Mouse (Mus musculus) spleen, postnatal 14 days (tissue): Measurements from ENCODE around the gene Galnt7.
A peak's percentile ranks its signal among the peaks of the same experiment; 100 is the strongest.

Experiments
- DNase-seq, 2 experiments: peaks; one replicate each; pipeline ENCODE4 v3.0.0; 2021 to 2022; ENCODE audit warnings: low spot score in 2 of 2

Gene Galnt7

DNA sequence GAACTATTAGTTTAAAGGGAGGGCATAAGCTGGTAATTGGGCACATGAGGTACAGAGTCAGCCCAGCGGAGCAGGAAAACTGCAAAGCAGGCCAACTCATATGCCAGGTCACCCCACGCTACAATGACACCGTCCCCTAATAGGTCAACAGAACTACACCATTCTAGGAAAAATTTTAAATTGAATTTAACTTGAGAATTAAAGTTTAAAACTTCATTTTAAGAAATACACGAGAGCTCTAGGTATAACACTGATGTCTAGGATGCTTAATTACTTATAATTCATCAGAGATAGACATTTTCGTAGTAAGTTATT lies 67.7 kb downstream of the Galnt7 start:
- no peak for DNase-seq

DNA sequence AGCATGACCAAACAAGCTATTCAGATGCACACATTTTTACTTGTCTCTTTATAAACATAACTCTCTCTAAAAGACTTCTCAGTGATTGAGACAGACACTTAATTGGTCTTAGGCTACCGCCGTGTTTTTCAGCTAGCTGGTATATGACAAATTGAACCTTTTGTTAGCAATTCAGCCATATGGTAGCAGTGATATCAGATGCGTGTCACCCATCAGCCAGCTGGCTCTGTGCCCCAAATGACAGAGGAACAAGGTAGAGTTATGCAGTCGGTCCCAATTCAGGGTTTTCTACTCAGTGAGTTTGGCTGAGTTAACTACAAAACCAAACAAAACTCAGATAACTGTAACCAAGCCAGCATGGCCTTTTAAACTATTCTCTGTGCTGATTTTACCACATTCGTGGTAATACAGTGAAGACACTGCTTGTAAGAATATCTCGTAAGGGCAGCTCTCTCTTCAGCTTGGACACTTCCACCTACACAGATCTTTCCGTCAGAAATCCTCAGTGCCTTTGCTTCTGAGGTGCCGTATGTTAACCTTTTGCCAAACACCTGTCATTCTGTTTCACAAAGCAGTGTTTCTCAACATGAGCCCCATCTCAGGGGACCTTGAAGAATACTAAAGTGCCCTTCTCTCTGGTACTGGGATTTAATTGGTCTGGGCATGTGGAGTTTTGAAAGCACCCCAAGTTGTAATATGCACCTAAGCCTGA lies 68.3 kb downstream of the Galnt7 start:
- DNase-seq = no peak

- peak; percentile 17 to 23 for DNase-seq
These were observed 73.0 kb downstream of the Galnt7 start for GRCm38 (mm10) chr8:57579845-57580244.

- no peak for DNase-seq
These were observed 75.5 kb downstream of the Galnt7 start for GRCm38 (mm10) chr8:57577301-57577700.

DNA sequence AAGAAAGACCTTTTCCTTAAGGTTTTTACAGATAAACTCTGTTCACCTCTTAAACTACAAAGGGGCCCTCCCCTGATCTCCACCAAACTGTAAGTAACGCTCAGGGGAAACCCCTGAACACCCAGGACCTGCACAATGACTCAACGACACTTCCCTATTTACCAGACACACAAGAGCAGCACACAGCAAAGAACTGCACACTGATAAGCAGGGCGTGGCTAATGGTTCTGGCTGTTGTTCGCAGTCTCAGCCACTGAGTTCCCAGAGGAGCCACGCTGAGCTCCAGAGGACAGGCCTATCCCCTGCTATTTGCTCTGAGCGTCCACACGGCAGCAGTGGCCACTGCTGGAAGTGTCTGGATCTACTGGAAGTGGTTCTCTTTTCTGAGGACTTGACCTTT lies 76.6 kb downstream of the Galnt7 start:
- peak; percentile 16 to 37 for DNase-seq

DNA sequence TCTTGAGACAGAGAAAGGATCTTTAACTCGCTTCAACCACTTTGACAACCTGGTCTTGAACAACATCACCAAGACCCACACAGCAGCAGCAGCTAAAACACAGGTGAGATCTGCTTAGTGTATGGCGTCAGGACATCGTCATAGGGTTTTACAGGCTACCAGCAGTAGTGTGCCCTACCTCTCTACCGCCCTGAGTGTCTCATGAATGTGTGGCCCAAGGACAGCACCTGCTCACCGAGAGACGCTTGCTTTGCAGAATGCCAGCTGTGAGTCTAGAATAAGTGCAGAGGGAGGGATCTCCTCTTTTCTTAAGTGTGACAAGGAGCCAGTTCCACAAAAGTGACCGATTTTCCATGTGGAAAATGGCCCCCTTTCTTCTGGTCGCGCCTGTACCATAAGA lies 77.5 kb downstream of the Galnt7 start:
- DNase-seq = no peak

GRCm38 (mm10) chr8:57574398-57574797 lies 78.4 kb downstream of the Galnt7 start:
- DNase-seq = peak; percentile 31 to 63

- DNase-seq = no peak
These were observed 79.0 kb downstream of the Galnt7 start for GRCm38 (mm10) chr8:57573844-57574243.

GRCm38 (mm10) chr8:57569886-57570285 lies 82.9 kb downstream of the Galnt7 start:
- DNase-seq = no peak

GRCm38 (mm10) chr8:57569400-57569795 lies 83.4 kb downstream of the Galnt7 start:
- no peak for DNase-seq

GRCm38 (mm10) chr8:57568633-57569399 lies 84.0 kb downstream of the Galnt7 start:
- no peak for DNase-seq

GRCm38 (mm10) chr8:57567998-57568397 lies 84.8 kb downstream of the Galnt7 start:
- no peak for DNase-seq

DNA sequence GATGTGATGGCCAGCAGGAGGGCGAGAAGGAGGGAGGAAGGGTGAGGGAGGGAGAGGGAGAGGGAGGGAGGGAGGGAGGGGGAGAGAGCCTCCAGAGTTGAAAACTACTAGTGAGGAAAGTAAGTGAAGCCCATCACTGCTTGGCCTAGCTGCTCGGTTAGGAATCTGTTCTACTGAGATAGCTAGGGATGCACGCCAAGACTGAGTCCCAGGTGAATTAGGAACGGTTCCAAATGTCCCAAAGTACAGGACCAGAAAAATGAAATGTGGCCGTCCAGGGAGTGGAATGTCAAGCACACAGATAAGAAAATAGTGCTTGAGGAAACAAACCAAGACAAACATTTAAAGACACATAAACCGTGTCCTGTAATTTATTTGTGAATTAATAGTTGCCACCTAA lies 87.8 kb downstream of the Galnt7 start:
- no peak for DNase-seq

- no peak for DNase-seq
These were observed 89.1 kb downstream of the Galnt7 start for GRCm38 (mm10) chr8:57563726-57564125.

DNA sequence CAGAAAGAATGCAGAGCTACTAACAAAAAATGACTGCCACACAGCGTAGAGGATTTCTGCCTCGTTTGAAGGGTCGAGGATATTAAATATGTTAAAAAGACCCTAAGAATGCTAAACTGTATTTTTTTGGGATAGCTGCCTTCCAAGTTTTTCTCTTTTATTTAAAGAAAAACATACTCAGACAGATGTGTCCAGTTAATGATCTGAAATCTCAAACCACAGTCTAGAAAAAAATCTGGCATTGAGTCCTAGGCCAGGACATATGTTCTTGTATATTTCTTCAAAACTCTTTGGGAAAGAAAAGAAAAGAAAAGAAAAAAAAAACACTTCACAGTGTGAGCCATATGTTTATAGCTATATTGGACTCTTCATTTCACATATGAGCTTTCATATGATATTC lies 90.1 kb downstream of the Galnt7 start:
- no peak for DNase-seq

DNA sequence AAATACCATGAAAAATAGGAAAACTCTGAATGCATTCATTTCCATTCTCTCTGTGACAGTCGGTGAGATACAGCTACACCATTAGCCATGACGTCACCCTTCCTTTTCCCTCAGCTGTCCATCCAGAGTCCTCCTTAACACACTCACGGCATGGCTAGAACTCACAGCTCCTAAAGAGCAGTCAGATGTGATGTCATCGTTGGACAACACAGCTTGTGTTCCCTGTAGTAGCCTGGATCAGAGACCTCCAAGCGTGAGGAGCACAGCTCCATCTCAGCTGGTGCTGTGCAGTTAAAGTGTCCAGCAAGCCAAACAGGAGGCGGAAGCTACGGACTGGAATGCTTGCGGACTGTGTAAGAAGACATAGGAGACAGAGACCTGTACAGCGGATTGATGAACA lies 91.9 kb downstream of the Galnt7 start:
- DNase-seq = no peak

- no peak for DNase-seq
These were observed 100.5 kb downstream of the Galnt7 start for GRCm38 (mm10) chr8:57552102-57553032.

GRCm38 (mm10) chr8:57547581-57547980 lies 105.3 kb downstream of the Galnt7 start:
- DNase-seq = no peak

GRCm38 (mm10) chr8:57546834-57547233 lies 106.0 kb downstream of the Galnt7 start:
- no peak for DNase-seq

DNA sequence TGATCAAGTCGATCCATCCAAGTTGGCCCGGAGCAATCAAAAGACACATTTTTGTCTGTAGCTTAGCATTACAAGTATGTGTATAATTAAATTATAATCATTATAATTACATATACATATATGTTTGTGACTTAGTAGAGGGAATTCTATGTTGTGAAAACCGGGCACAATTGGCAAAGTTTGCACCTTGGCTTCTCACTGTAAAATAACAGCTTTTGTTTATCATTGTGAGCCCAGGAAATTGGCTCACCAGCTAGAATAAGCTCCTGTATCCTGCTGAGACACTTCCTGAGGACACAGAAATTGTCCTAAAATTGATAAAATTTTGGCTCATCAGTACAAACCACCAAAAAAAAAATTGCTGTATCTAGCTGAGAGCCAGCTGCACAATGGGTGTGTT lies 106.4 kb downstream of the Galnt7 start:
- no peak for DNase-seq

- no peak for DNase-seq
These were observed 111.4 kb downstream of the Galnt7 start for GRCm38 (mm10) chr8:57541405-57541804.

- DNase-seq = no peak
These were observed 111.9 kb downstream of the Galnt7 start for GRCm38 (mm10) chr8:57540951-57541350.
